Mouse (Mus musculus) spleen, postnatal 14 days (tissue): ENCODE results near the gene Prrt2.

ENCODE experiments used
- DNase-seq, 2 experiments: peaks; one replicate each; pipeline ENCODE4 v3.0.0; 2021 to 2022; ENCODE audit warnings: low spot score in 2 of 2

Prrt2 gene

GRCm38 (mm10) chr7:127003620-127004019 lies 17.4 kb downstream of the Prrt2 start:
- no peak for DNase-seq

- no peak for DNase-seq
Observed at GRCm38 (mm10) chr7:126999568-126999967, 21.4 kb downstream of the Prrt2 start.

GRCm38 (mm10) chr7:126996449-126996848 lies 24.6 kb downstream of the Prrt2 start:
- no peak for DNase-seq

GRCm38 (mm10) chr7:126988816-126989215 lies 32.2 kb downstream of the Prrt2 start:
- DNase-seq, result no peak

- DNase-seq, result peak in 1 of 2 experiments; percentile 15
Observed at GRCm38 (mm10) chr7:126986319-126986718, 34.7 kb downstream of the Prrt2 start.

- DNase-seq, result no peak
Observed at GRCm38 (mm10) chr7:126984667-126985444, 36.2 kb downstream of the Prrt2 start.

GRCm38 (mm10) chr7:126983113-126983512 lies 37.9 kb downstream of the Prrt2 start:
- DNase-seq, result no peak

GRCm38 (mm10) chr7:126982054-126982453 lies 39.0 kb downstream of the Prrt2 start:
- DNase-seq, result no peak

GRCm38 (mm10) chr7:126981601-126982000 lies 39.4 kb downstream of the Prrt2 start:
- DNase-seq, result no peak

- DNase-seq, result no peak
Observed at GRCm38 (mm10) chr7:126978841-126979240, 42.2 kb downstream of the Prrt2 start.

GRCm38 (mm10) chr7:126976878-126977459 lies 44.0 kb downstream of the Prrt2 start:
- DNase-seq, result no peak

GRCm38 (mm10) chr7:126975950-126976866 lies 44.8 kb downstream of the Prrt2 start, which contains the start of gene Cdiptos:
Cdiptos (minus strand) TSS chr7:126976098.
- peak; percentile 90 to 95 for DNase-seq

GRCm38 (mm10) chr7:126975893-126975949 lies 45.3 kb downstream of the Prrt2 start, which contains the start of gene Cdipt:
Cdipt (plus strand) TSS chr7:126975914.
- DNase-seq, result no peak

GRCm38 (mm10) chr7:126975493-126975892 lies 45.5 kb downstream of the Prrt2 start:
- no peak for DNase-seq
